Mouse (Mus musculus) liver, adult 2 months (tissue): ENCODE results near the gene Hcfc2. TPM values are rescaled to one million over a fixed set of nuclear protein-coding genes. Genes with fewer than 3 reads are reported as not detected.

Source experiments
- DNase-seq: peaks from one replicate; pipeline ENCODE4 v3.0.0-alpha.2; 2011; ENCODE audit warnings: low read depth, low spot score; ENCODE audit errors: extremely low read depth
- H3K27ac ChIP-seq: fragments of 200-500 bp; replicated peaks from 2 replicates; pipeline ENCODE4 v1.5.1; 2012; ENCODE audit warnings: low read depth, mild to moderate bottlenecking, control low read depth, inconsistent platforms, low read length; ENCODE audit not compliant: insufficient read depth
- H3K27me3 ChIP-seq: fragments of 200-500 bp; 2 replicates; pipeline ENCODE4 v1.6.1; 2012; ENCODE audit warnings: mild to moderate bottlenecking, moderate library complexity, low read length, inconsistent platforms; ENCODE audit not compliant: control insufficient read depth, insufficient read depth
- H3K36me3 ChIP-seq: fragments of 200-500 bp; 2 replicates; pipeline ENCODE4 v1.6.1; 2012; ENCODE audit warnings: low read length, inconsistent platforms; ENCODE audit not compliant: control insufficient read depth, insufficient read depth
- H3K4me1 ChIP-seq: fragments of 200-500 bp; 2 replicates; pipeline ENCODE4 v1.6.1; 2011; ENCODE audit warnings: low read length; ENCODE audit not compliant: control insufficient read depth, insufficient read depth
- H3K4me3 ChIP-seq: fragments of 200-500 bp; 2 replicates; pipeline ENCODE4 v1.5.1; 2011; ENCODE audit warnings: low read depth, mild to moderate bottlenecking, control low read depth, low read length, moderate library complexity; ENCODE audit not compliant: insufficient read depth
- H3K79me2 ChIP-seq: fragments of 200-500 bp; 2 replicates; pipeline ENCODE4 v1.6.1; 2012; ENCODE audit warnings: inconsistent platforms, mild to moderate bottlenecking, low read length, moderate library complexity; ENCODE audit not compliant: control insufficient read depth, insufficient read depth
- H3K9ac ChIP-seq: fragments of 200-500 bp; 2 replicates; pipeline ENCODE4 v1.6.1; 2012; ENCODE audit warnings: low read depth, mild to moderate bottlenecking, control low read depth, inconsistent platforms, low read length
- CTCF ChIP-seq: fragments of 200-500 bp; IDR thresholded peaks from 2 replicates; pipeline ENCODE4 v1.5.1; 2011; ENCODE audit warnings: low read depth, low read length, control low read depth
- POLR2A ChIP-seq: fragments of 200-500 bp; IDR thresholded peaks from 2 replicates; pipeline ENCODE4 v1.6.1; 2011; ENCODE audit warnings: low read length, control low read depth; ENCODE audit not compliant: insufficient read depth; ENCODE audit errors: extremely low read depth
- WGBS: fragments of 180-500 bp; shearing (Covaris S2); methylation state at CpG from one replicate; pipeline ENCODE4 v1.1.7; 2018; 5-methylcytosine and 5-hydroxymethylcytosine counted together
- polyA plus RNA-seq: library from polyadenylated mRNA; depleted of rRNA; stranded (reverse); fragments of >200 nt; gene quantifications from 2 replicates; pipeline ENCODE4 v1.2.3, GENCODE M21; 2012
- total RNA-seq: library from RNA; depleted of rRNA; stranded (reverse); fragments of >200 nt; gene quantifications from 2 replicates; pipeline ENCODE4 v1.2.3, GENCODE M21; 2014

Hcfc2 gene
- total and polyA plus RNA-seq, 2 experiments, result 5.6 to 10.0 TPM

DNA sequence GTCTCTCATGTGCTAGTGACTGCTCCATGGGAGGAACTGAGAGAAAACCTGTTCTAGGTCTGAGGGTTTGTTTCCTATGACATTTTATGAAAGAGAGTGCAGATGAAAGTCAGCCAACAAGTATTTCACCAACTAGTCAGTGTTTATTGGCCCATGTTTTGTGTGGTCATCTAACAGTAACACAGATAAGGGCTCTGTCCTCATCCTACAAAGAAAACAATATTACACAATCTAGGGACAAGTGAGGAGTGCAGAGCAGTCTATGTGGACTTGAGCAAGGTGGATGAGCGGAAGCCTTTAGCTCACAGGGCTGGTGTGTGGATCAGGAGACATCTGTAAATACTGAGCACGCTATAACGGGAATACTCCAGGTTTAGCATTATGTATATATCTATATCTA is 62.9 kb downstream of the Hcfc2 start:
- TF ChIP-seq POLR2A, result no peak
- TF ChIP-seq CTCF, result no peak
- no peaks in the 10 kb centered on the region for H3K27me3 ChIP-seq
- DNase-seq, result peak; percentile 99
- peak overlapping the region; percentile 95 for H3K27ac ChIP-seq
- peaks cover 45% of the 10 kb centered on the region for H3K4me1 ChIP-seq
- H3K36me3 ChIP-seq, result peaks cover 17% of the 10 kb centered on the region
- peaks cover 12% of the 10 kb centered on the region for H3K79me2 ChIP-seq
- WGBS, result 19% methylated on average over 3 of the region's 3 CpGs
- peak overlapping the region; percentile 63 for H3K9ac ChIP-seq
- H3K4me3 ChIP-seq, result no peak overlapping the region

DNA sequence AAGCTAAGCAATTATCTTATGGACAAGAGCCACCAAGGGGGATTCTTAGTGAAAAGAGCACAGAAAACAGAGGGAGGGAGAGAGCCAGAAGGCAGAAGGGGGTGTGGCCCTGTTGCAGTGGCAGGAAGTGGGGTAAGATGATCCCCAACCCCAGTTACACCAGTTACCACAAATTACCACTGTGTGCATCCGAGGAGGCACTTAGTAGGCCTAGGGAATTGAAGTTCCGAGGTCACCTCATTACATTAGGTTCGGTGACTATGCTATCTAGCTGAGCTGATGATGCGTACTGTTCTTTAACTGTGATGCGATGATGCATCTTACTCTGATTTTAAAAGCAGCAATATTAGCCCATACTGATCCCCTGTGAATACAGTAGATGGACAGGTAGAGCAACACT is 63.7 kb downstream of the Hcfc2 start:
- Histone ChIP-seq H3K79me2 (peaks cover 12% of the 10 kb centered on the region), H3K27me3 (no peaks in the 10 kb centered on the region), H3K4me1 (peaks cover 43% of the 10 kb centered on the region), H3K9ac (no peak overlapping the region), H3K27ac (peak overlapping the region; percentile 60), H3K4me3 (no peak overlapping the region), H3K36me3 (peaks cover 13% of the 10 kb centered on the region; the same call in 1 of the 2 replicates)
- no peak for TF ChIP-seq CTCF
- no peak for TF ChIP-seq POLR2A
- 83% methylated on average over 5 of the region's 5 CpGs for whole genome bisulfite sequencing
- no peak for DNase-seq

DNA sequence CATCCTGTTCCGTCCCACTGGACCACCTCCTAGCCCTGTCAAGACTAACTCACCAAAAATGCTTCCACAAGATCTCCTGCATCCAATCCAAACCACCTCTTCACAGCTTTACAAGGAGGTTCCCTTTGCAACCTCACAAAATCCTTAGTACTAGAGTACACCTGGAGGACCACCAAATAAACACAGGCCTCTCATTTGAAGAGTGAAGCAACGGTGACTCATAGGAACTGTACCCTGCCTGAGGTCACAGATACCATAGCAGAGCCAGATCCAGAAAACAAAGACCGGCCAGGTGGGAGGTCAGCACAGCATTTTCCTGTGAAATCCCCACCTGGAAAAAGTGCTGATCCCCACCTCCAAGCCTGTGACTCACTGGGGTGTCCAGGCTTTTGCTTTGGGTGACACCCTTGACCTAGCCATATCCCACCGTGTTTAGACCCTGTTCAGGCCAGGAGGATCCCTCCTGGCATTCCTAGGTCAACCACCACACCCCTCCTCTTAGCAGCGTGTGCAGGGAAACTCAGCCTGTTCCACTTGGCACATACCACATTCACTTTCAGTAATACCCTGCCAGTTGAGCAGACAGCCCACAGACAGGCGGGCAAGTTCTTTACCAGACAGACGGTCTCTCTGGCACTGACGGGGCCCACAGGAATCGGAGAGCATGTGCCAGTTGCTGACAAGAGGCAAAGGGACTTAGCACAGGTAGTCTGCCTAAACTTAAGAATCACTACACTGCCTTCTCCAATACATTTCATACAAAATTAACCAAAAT is 65.3 kb downstream of the Hcfc2 start:
- Histone ChIP-seq H3K4me3 (peak overlapping the region; percentile 11; the same call in 1 of the 2 replicates), H3K27me3 (no peaks in the 10 kb centered on the region), H3K79me2 (peaks cover 12% of the 10 kb centered on the region), H3K4me1 (peaks cover 36% of the 10 kb centered on the region), H3K27ac (peak overlapping the region; percentile 64), H3K36me3 (peaks cover 5% of the 10 kb centered on the region; the same call in 1 of the 2 replicates), H3K9ac (peak overlapping the region; percentile 1; the same call in 1 of the 2 replicates)
- DNase-seq, result peak; percentile 77
- TF ChIP-seq CTCF (no peak), POLR2A (no peak)
- WGBS, result 27% methylated on average over 9 of the region's 9 CpGs

DNA sequence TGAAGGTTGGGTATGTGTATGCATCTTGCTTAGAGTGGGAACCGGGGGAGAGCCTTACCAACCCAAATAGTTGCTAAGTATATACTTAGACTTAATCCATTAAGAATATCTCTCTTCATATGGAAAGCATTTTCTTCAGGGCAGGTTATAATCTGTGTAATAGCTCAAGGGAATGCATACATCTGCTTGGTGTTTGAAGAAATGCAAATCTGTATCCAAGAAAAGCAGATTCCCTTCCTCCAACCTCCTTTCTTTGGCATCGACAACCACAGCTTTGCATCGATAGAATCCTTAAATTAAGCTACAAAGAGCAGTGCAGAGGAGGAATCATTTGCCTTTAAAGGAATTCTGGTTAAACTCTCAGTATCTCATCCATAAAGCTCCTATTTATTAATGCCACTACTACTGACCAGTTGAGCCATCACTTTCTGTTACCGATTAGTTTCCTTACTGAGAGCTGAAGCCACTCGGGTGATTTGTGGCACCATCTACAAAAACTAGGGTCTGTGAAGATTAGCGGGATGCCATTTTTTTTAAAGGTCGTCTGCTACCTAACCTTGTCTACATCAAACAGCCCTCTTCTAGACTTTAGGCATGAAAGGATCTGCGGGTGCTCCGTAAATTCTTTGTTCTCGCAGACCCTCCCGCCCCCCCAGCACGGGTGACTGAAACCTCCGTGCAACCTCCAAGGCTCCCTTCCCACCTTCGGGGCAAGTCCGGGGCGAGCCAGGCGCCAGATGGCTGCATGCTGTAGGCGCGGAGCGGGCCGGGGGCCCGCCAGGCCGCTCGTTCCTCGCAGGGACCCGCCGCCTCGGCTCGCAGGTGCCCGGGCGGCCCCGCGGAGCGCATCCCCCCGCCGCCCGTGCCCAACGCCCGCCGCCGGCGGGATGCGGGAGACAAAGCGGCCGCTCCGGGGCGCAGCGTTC is 67.1 kb downstream of the Hcfc2 start:
- Histone ChIP-seq H3K9ac (peak overlapping the region; percentile 95), H3K36me3 (peaks cover 2% of the 10 kb centered on the region; the same call in 1 of the 2 replicates), H3K4me1 (peaks cover 25% of the 10 kb centered on the region), H3K4me3 (peak overlapping the region; percentile 96), H3K27me3 (no peaks in the 10 kb centered on the region), H3K79me2 (peaks cover 4% of the 10 kb centered on the region), H3K27ac (peak overlapping the region; percentile 85)
- no peak for DNase-seq
- no peak for TF ChIP-seq CTCF
- no peak for TF ChIP-seq POLR2A
- WGBS, result under 1% methylated on average over 48 of the region's 48 CpGs

DNA sequence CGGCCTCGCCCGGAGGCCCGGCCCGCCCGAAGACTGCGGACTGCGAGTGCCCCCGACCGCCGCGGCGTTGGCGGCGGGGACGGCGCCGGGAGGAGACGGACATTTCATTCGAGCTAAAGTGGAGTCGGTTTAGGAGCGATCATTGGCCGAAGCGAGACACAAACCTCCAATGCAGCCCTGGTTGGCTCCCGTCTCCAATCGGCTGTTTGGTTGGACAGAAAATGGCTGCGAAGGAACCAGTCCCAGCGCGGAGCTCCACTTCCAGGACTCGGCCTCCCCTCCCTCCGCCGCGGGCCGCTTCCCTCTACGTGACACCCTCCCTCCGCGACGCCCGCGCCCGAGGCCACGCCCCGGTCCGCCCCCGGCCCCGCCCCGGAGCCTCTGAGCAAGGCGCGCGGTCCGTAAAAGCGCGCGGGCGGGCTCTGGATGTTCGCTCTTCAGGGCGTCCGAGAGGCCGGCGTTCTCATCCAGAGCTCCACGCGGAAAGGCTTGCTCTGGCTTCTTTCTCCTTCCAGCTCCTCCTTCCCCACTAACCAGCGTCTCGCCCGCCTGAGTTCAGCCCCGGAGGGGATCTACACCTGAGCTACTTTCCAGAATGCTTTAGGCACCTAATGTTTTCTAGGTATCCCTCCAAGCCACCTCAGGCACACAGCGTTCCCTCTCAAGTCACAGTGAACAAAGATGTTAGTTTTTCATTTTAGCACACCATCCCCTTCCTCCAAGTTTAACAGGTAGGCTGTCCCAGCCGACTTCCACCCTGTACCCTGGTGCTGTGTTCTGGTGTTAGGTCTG is 68.1 kb downstream of the Hcfc2 start, which contains the start of gene Nfyb:
Nfyb (minus strand) TSS at position 305 of the 792 bp plus-strand sequence.
- Histone ChIP-seq H3K9ac (peak within 1 kb of the TSS; percentile 95), H3K27ac (peak within 1 kb of the TSS; percentile 85), H3K27me3 (no peaks in the 10 kb centered on the region), H3K36me3 (no peaks in the 10 kb centered on the region), H3K4me3 (peak within 1 kb of the TSS; percentile 96), H3K4me1 (peaks cover 18% of the 10 kb centered on the region), H3K79me2 (no peaks in the 10 kb centered on the region; the same call in 1 of the 2 replicates)
- peak; percentile 96 for DNase-seq
- TF ChIP-seq CTCF, result no peak
- peak; percentile 96 for TF ChIP-seq POLR2A
- under 1% methylated on average over 64 of the region's 68 CpGs for WGBS
